Mouse (Mus musculus) lung, embryonic 15.5 days (tissue): Measurements from ENCODE around the gene Dusp18. TPM values are rescaled to one million over a fixed set of nuclear protein-coding genes. Genes with fewer than 3 reads are reported as not detected.

Source experiments
- ATAC-seq: fragments of 200-750 bp; cut with Nextera tagmentation; 2 replicates; pipeline ENCODE4 v1.8.0; 2017; ENCODE audit warnings: moderate number of reproducible peaks, borderline replicate concordance; ENCODE audit not compliant: low FRiP score, low TSS enrichment; ENCODE audit errors: extremely low read depth
- H3K27ac ChIP-seq: fragments of 300-500 bp; sonication (generic); 2 replicates; pipeline ENCODE4 v1.5.1; 2015; ENCODE audit warnings: moderate library complexity, mild to moderate bottlenecking, inconsistent platforms
- H3K27me3 ChIP-seq: fragments of 300-500 bp; sonication (generic); 2 replicates; pipeline ENCODE4 v1.6.1; 2015; ENCODE audit warnings: inconsistent platforms
- H3K36me3 ChIP-seq: fragments of 300-500 bp; sonication (generic); 2 replicates; pipeline ENCODE4 v1.6.1; 2015; ENCODE audit warnings: inconsistent platforms
- H3K4me1 ChIP-seq: fragments of 300-500 bp; sonication (generic); 2 replicates; pipeline ENCODE4 v1.6.1; 2015; ENCODE audit warnings: inconsistent platforms
- H3K4me2 ChIP-seq: fragments of 300-500 bp; sonication (generic); 2 replicates; pipeline ENCODE4 v1.6.1; 2015; ENCODE audit warnings: inconsistent platforms, mild to moderate bottlenecking, moderate library complexity
- H3K4me3 ChIP-seq: fragments of 300-500 bp; sonication (generic); 2 replicates; pipeline ENCODE4 v1.5.1; 2015; ENCODE audit warnings: mild to moderate bottlenecking, inconsistent platforms
- H3K9ac ChIP-seq: fragments of 300-500 bp; sonication (generic); 2 replicates; pipeline ENCODE4 v1.6.1; 2015; ENCODE audit warnings: inconsistent platforms
- H3K9me3 ChIP-seq: fragments of 300-500 bp; sonication (generic); 2 replicates; pipeline ENCODE4 v1.6.1; 2016; ENCODE audit warnings: inconsistent platforms
- WGBS: fragments of 180-500 bp; shearing (Covaris S2); methylation state at CpG from one replicate; pipeline ENCODE4 v1.1.7; 2015; 5-methylcytosine and 5-hydroxymethylcytosine counted together
- polyA plus RNA-seq: library from polyadenylated mRNA; unstranded; fragments of >200 nt; fragmentation: Nextera tagmentation; extraction: Ambion mirVana; gene quantifications from 2 replicates; pipeline ENCODE4 v1.2.1, GENCODE M21; 2015

Dusp18 gene
- polyA plus RNA-seq, 1 experiment from 2014 or later, result 9.8 TPM

DNA sequence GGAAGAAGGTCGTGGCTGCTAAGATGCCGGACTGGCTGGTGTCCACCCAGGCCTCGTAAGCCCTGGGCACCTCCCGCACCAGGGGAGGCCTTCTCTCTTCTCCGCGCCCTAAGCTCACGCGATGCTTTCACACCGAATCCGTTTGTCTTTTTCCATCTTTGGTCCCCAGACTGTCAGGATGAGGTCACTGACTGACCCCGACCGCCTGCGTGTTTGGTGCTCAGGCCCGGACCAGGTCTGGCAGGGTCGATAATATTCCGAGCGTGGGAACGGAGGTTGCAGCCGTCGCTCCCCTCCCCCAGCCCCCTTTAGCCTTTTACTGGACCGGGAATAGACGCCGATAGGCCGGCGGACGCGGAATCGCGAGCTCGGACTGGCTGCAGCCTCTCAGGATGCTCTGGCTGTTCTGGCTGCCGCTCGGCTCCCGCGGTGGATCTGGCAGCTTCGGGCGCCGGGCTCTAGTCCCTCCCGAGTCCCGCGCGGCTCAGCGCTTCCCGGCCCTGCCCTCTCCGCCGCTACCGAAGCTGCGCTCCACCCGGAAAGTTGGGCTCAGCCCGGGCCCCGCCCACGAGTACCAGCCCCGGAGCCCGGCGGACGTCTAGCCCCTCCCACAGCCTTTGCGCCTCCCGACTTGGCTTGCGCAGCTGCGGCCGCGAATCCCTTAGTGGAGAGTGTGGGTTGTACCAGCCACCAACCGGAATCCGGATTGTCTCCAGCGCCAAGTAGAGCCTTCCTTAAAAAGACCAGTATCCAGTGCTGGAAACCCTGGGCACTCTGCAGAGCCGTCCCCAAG is 18.5 kb downstream of the Dusp18 start:
- WGBS, result under 1% methylated on average over 65 of the region's 65 CpGs
- Histone ChIP-seq H3K27me3 (peaks cover 9% of the 10 kb centered on the region; the same call in 1 of the 2 replicates), H3K27ac (peak overlapping the region; percentile 67), H3K4me1 (peaks cover 38% of the 10 kb centered on the region), H3K4me2 (peak overlapping the region; percentile 95), H3K9ac (peak overlapping the region; percentile 51), H3K36me3 (0 out of 2 replicates have a peak, but pooled peaks cover 3% of the 10 kb centered on the region), H3K4me3 (peak overlapping the region; percentile 64), H3K9me3 (no peaks in the 10 kb centered on the region)
- peak; percentile 86 for ATAC-seq

DNA sequence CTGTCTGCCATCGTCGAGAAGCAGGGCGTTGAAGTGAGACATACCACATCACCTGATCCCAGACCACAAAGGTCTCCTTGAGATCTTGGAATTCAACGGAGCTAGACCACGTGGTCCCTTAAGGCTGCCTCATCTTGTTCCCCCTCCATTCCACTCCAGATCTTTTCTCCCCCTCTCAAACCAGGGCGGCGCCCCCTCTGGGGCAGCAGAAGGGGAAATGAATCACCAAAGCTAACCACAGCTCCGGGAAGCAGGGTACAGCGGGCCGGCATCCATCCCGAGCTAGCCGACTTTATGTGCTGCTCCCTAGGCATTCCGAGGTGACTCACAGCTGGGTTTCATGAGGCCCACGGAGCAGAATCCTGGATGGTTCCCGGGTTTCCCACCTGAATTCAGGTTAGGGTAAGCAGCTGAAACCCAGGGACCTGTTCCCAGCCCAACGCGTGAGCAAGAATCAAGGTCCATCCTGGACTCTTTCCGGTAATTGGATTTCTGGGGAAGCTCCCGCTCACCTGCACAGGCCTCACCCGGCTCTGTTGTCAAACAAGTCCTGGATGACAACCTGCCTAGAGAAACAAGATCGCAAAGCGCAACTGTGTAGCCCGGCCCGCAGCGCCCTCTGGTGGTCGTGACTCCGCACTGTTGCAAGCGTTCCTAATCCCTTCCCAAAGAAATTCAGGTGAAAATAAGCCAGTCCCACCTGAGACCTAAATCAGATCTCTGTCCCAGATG is 19.2 kb downstream of the Dusp18 start, which contains the start of gene Slc35e4:
Gene Slc35e4 (minus strand): TSS at position 556 of the 732 bp plus-strand sequence.
- peak; percentile 62 for ATAC-seq
- Histone ChIP-seq H3K36me3 (0 out of 2 replicates have a peak, but pooled peaks cover 3% of the 10 kb centered on the region), H3K27me3 (peaks cover 9% of the 10 kb centered on the region; the same call in 1 of the 2 replicates), H3K4me2 (peak within 1 kb of the TSS; percentile 95), H3K4me3 (peak within 1 kb of the TSS; percentile 64), H3K27ac (peak within 1 kb of the TSS; percentile 67), H3K9me3 (no peaks in the 10 kb centered on the region), H3K4me1 (peaks cover 38% of the 10 kb centered on the region), H3K9ac (peak within 1 kb of the TSS; percentile 51)
- WGBS, result under 1% methylated on average over 28 of the region's 28 CpGs

DNA sequence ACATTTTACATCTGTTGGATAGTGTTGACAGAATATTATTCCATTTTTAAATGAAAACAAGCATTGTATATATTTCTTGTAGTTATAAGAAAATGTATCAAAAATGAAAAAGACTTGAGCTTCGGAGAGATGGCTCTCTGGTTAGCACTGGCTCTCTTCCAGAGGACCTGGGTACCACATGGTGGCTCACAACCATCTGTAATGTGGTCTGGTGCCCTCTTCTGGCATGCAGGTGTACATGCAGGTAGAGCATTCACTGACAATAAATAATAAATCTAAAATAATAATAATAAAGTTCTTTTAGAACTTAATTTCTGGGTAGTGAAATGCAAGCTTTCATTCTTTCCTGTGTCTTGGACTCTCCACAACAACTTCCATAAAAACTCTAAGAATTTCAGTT is 23.7 kb downstream of the Dusp18 start:
- peaks cover 7% of the 10 kb centered on the region for H3K4me1 ChIP-seq
- H3K4me2 ChIP-seq, result no peak overlapping the region
- WGBS, result 52% methylated on average over 1 of the region's 1 CpGs
- no peaks in the 10 kb centered on the region for H3K27me3 ChIP-seq
- H3K9me3 ChIP-seq, result no peaks in the 10 kb centered on the region
- H3K4me3 ChIP-seq, result no peak overlapping the region
- no peak for ATAC-seq
- no peak overlapping the region for H3K9ac ChIP-seq
- H3K36me3 ChIP-seq, result 0 out of 2 replicates have a peak, but pooled peaks cover 3% of the 10 kb centered on the region
- no peak overlapping the region for H3K27ac ChIP-seq

DNA sequence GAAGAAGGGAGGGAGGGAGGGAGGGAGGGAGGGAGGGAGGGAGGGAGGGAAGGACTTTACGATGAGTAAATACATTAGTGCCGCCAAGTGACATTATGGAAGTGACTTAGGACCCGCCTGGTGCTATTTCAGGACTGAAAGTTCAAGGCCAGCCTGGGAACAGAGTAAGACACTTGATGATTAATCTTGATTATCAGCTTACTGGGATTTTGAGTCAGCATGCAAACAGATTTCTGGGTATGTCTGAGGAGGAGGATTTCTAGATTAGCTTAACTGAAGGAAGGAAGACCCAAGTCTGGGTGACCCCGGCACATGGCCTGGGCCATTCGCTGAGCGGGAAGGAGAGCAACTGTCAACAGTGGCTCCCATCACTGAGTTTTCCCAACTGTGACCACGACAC is 25.4 kb downstream of the Dusp18 start:
- no peak overlapping the region for H3K4me3 ChIP-seq
- H3K36me3 ChIP-seq, result 0 out of 2 replicates have a peak, but pooled peaks cover 3% of the 10 kb centered on the region
- H3K9ac ChIP-seq, result no peak overlapping the region
- H3K27me3 ChIP-seq, result no peaks in the 10 kb centered on the region
- no peak overlapping the region for H3K27ac ChIP-seq
- no peak overlapping the region for H3K4me2 ChIP-seq
- WGBS, result 82% methylated on average over 7 of the region's 7 CpGs
- H3K4me1 ChIP-seq, result no peaks in the 10 kb centered on the region
- no peak for ATAC-seq
- no peaks in the 10 kb centered on the region for H3K9me3 ChIP-seq

DNA sequence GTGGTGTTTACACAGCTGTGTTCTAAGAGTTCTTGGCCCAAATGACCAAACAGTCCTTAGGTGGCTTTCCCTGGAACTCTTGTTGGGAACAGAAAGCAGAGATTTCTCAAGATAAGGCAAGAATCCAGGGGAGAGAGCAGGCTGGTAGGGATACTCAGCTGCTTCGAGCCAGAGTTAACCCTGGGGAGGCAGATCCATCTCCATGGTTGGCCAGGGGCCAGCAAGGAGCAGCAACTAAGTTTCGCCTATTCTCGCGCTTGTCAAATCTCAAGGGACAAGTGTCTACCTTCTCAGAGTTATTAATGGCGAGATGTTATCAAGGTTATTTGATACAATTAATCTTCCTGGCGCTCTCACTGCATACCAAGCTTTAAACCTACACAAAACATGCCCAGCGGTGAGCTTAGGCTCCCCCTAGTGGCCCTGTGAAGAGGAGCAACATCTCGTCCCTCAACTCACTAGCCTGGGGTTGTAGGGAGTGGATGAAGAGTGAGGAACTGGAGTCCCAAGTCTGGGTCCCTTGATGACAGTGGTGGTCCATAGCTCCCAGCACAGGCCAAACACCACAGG is 26.3 kb downstream of the Dusp18 start:
- Histone ChIP-seq H3K9ac (no peak overlapping the region), H3K36me3 (0 out of 2 replicates have a peak, but pooled peaks cover 3% of the 10 kb centered on the region), H3K27me3 (no peaks in the 10 kb centered on the region), H3K9me3 (no peaks in the 10 kb centered on the region), H3K4me3 (no peak overlapping the region), H3K4me1 (no peaks in the 10 kb centered on the region), H3K27ac (no peak overlapping the region), H3K4me2 (no peak overlapping the region)
- peak; percentile 64; the same call in 1 of the 2 replicates for ATAC-seq
- 33% methylated on average over 8 of the region's 8 CpGs for WGBS

DNA sequence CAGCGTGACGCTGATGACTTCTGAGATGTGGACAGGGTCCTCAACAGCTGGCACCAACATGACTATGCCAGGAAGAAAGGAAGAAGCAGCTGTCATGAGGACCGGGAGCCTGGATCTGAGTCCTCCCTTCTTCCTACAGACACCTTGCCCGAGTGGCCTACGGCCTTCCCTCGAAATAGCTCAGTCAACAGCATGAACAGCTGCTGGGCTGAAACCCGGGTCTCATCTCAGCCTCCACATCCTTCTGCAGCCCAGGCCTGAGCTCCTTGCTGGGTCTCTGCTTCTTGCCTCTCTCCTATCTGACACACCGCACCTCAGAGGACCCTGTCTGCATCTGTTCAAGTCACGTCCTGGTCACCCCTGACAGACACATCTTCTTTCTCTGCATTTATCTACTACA is 27.1 kb downstream of the Dusp18 start:
- Histone ChIP-seq H3K27me3 (no peaks in the 10 kb centered on the region), H3K9me3 (no peaks in the 10 kb centered on the region), H3K9ac (no peak overlapping the region), H3K36me3 (peaks cover 6% of the 10 kb centered on the region; the same call in 1 of the 2 replicates), H3K4me2 (no peak overlapping the region), H3K4me1 (no peaks in the 10 kb centered on the region), H3K27ac (no peak overlapping the region), H3K4me3 (no peak overlapping the region)
- WGBS, result 89% methylated on average over 9 of the region's 9 CpGs
- no peak for ATAC-seq

DNA sequence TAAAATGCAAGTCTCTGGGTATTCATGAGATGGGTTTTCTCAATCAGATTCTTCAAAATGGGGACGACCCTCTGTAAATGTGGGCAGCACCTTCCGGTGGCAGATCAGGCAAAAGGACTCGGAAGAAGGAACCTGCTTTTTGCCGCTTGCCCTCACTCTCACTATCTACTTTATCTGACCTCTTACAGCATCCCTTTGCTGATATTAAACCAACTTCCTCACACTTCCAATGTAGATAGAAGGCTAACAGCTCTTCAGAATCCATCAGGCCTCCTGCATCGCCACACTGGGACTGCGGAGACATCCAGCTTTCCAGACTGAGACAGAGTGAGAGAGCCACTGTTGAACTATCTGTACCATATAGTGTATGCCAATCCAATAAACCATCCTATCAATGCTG is 27.7 kb downstream of the Dusp18 start:
- Histone ChIP-seq H3K4me2 (no peak overlapping the region), H3K36me3 (peaks cover 5% of the 10 kb centered on the region; the same call in 1 of the 2 replicates)
- ATAC-seq, result no peak

DNA sequence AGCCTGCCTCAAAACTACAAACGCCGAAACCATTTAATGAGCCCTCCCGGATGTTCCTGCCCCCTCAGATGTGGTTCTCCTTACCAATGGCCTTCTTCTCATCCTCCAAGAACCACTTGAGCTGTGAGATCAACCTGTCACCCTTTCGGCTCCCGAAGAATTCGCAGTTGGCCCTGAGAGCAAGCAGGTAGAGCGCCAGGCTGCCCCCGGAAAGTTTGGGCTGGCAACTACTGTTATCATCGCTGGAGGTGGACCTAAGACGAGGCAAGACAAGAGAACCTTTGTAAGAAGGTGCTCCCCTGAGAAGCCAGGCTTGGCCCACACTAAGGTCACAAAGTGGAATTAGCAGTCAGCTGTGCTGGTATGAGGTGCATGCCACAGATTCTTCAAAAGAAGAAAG is 30.9 kb downstream of the Dusp18 start:
- no peaks in the 10 kb centered on the region for H3K9me3 ChIP-seq
- peaks cover 3% of the 10 kb centered on the region; the same call in 1 of the 2 replicates for H3K36me3 ChIP-seq
- no peaks in the 10 kb centered on the region for H3K27me3 ChIP-seq
- H3K4me3 ChIP-seq, result no peak overlapping the region
- H3K9ac ChIP-seq, result no peak overlapping the region
- no peak overlapping the region for H3K27ac ChIP-seq
- 74% methylated on average over 10 of the region's 10 CpGs for WGBS
- no peak for ATAC-seq
- no peak overlapping the region for H3K4me2 ChIP-seq
- H3K4me1 ChIP-seq, result peaks cover 3% of the 10 kb centered on the region

More for the DNA sequence above, 27.7 kb downstream of the Dusp18 start:
- Histone ChIP-seq H3K4me1 (no peaks in the 10 kb centered on the region), H3K27me3 (no peaks in the 10 kb centered on the region), H3K9me3 (no peaks in the 10 kb centered on the region), H3K9ac (no peak overlapping the region), H3K4me3 (no peak overlapping the region), H3K27ac (no peak overlapping the region)
- WGBS, result 93% methylated on average over 6 of the region's 6 CpGs

DNA sequence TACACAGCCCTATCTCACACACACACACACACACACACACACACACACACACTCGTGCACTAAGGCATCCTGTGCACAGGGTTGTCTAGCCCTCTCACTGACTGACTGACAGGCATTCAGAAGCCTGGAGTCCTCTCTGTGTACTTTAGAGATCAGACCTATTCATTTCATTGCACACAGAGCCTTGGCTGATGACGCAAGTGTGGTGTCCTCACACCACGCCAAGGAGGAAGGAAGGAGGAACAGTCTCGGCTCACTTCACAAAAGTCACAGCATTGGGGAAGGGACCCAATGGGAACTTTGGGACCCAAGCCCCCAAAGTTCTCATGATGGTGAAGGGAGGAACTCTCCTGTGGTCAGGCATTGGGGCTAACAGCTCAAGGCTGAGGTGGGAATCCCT is 35.0 kb downstream of the Dusp18 start:
- H3K9ac ChIP-seq, result no peak overlapping the region
- 61% methylated on average over 4 of the region's 4 CpGs for WGBS
- H3K4me2 ChIP-seq, result no peak overlapping the region
- no peak overlapping the region for H3K27ac ChIP-seq
- H3K4me1 ChIP-seq, result peaks cover 16% of the 10 kb centered on the region
- H3K9me3 ChIP-seq, result no peaks in the 10 kb centered on the region
- H3K4me3 ChIP-seq, result no peak overlapping the region
- ATAC-seq, result no peak
- peaks cover 3% of the 10 kb centered on the region; the same call in 1 of the 2 replicates for H3K36me3 ChIP-seq
- H3K27me3 ChIP-seq, result no peaks in the 10 kb centered on the region

DNA sequence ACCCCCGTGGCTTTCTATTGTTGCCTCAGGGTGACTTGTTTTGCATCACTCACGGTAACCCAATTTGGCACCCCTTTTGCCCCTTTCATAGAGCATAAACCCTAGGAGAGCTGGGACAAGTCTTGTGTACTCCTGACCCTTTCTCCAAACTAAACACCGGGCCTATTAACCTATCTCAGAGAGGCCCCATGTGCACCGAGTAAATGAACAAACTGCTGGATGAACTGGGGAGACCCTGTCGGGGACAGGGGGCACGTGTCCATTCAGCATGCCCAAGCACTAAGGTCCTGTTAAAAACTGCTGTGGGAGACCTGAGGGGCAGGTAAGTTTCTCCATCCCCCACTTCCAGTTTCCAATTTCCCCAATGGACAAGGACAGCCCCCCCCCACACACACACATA is 35.9 kb downstream of the Dusp18 start:
- H3K9ac ChIP-seq, result 0 out of 2 replicates have a peak overlapping the region, but pooled peaks have one; percentile 37
- no peaks in the 10 kb centered on the region for H3K27me3 ChIP-seq
- ATAC-seq, result no peak
- WGBS, result 31% methylated on average over 6 of the region's 6 CpGs
- peak overlapping the region; percentile 49 for H3K4me3 ChIP-seq
- no peaks in the 10 kb centered on the region for H3K9me3 ChIP-seq
- peak overlapping the region; percentile 81 for H3K4me2 ChIP-seq
- H3K36me3 ChIP-seq, result peaks cover 3% of the 10 kb centered on the region; the same call in 1 of the 2 replicates
- peaks cover 16% of the 10 kb centered on the region for H3K4me1 ChIP-seq
- no peak overlapping the region for H3K27ac ChIP-seq

DNA sequence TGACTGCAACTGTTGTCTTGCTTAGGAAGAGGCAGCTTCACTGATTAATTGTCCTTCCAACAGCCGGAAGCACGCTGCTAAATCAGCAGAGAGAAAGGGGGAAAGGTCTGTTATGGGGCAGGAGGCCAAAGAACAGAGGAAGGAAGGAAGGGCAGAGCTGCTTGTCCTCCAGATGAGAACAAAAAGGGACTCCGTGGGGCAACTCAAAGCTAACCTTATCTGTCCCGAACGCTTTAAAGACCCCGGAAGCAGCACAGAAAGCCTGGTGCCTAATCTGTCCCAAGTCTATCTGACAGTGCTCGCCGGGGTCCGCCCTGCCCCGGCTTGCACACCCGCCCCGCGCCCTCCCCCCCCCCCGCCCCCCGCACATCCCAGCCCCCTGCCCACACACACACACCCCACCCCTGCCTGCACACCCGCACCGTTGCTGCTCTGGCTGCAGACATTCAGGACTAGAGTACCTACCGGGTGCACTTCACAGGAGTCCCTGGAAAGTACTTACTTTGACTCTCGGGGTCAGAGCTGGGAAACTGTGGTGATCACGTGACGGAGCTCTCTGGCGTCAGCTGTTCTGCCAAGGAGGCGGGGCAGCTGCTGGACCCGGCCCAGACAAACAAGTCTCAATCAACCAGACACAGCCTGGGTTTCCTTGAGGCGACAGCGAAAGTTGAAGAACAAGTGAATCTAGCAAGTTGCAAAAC is 36.6 kb downstream of the Dusp18 start, which contains the start of gene Tcn2:
Gene Tcn2 (minus strand): TSS at position 649 of the 701 bp plus-strand sequence.
- H3K9ac ChIP-seq, result peak within 1 kb of the TSS; percentile 37
- no peaks in the 10 kb centered on the region for H3K9me3 ChIP-seq
- H3K4me3 ChIP-seq, result peak within 1 kb of the TSS; percentile 49
- no peaks in the 10 kb centered on the region for H3K27me3 ChIP-seq
- H3K36me3 ChIP-seq, result peaks cover 2% of the 10 kb centered on the region; the same call in 1 of the 2 replicates
- under 1% methylated on average over 20 of the region's 26 CpGs for WGBS
- peaks cover 16% of the 10 kb centered on the region for H3K4me1 ChIP-seq
- H3K27ac ChIP-seq, result peak within 1 kb of the TSS; percentile 68
- peak within 1 kb of the TSS; percentile 81 for H3K4me2 ChIP-seq
- ATAC-seq, result peak; percentile 84
